Mouse (Mus musculus) CH12.LX (cell line): ENCODE results near the gene Gm20671. TPM values are rescaled to one million over a fixed set of nuclear protein-coding genes. Genes with fewer than 3 reads are reported as not detected.
"Not testable (repeated sequence)": the region's sequence is repeated elsewhere in the genome, so short reads cannot be mapped to it uniquely, and the experiment has no call there.

Source experiments
- DNase-seq: peaks from one replicate; pipeline ENCODE4 v3.0.0-alpha.2; 2013; ENCODE audit errors: extremely low read depth
- H3K27ac ChIP-seq: 2 replicates; pipeline ENCODE4 v1.5.1; 2012; ENCODE audit warnings: low read depth, mild to moderate bottlenecking, control low read depth, moderate library complexity; ENCODE audit not compliant: insufficient read depth
- H3K27me3 ChIP-seq: replicated peaks from 2 replicates; pipeline ENCODE3; 2012; ENCODE audit warnings: inconsistent platforms
- H3K36me3 ChIP-seq, 2 experiments: replicated peaks in 1 of 2; 2 replicates each; pipeline versions ENCODE3 to v1.6.1; 2012; ENCODE audit warnings: inconsistent platforms in 1 of 2, low read length in 1 of 2, mild to moderate bottlenecking in 1 of 2, mixed read lengths in 1 of 2, moderate library complexity in 1 of 2; ENCODE audit not compliant: control insufficient read depth in 1 of 2, insufficient read depth in 1 of 2
- H3K4me1 ChIP-seq, 2 experiments: 2 replicates each; pipeline ENCODE4 v1.6.1; 2012; ENCODE audit warnings: inconsistent platforms in 1 of 2, moderate library complexity in 1 of 2; ENCODE audit not compliant: insufficient read depth in 2 of 2, control insufficient read depth in 1 of 2
- H3K4me2 ChIP-seq: 2 replicates; pipeline ENCODE4 v1.6.1; 2012; ENCODE audit warnings: low read depth, mild to moderate bottlenecking, control low read depth; ENCODE audit not compliant: poor library complexity, insufficient read depth, severe bottlenecking
- H3K4me3 ChIP-seq, 3 experiments: fragments of 150-350 bp in 1 of 3; sonication (generic) in 1 of 3; replicated peaks in 1 of 3; 2 replicates each; pipeline versions ENCODE3 to v1.5.1; 2011 to 2012; ENCODE audit warnings: low read depth in 2 of 3, low read length in 2 of 3, mild to moderate bottlenecking in 2 of 3, moderate library complexity in 2 of 3, control low read depth in 1 of 3, improper control_type of control experiment in 1 of 3, inconsistent platforms in 1 of 3, mixed read lengths in 1 of 3; ENCODE audit not compliant: poor library complexity in 1 of 3
- H3K79me2 ChIP-seq: replicated peaks from 2 replicates; pipeline ENCODE4 v1.6.1; 2012; ENCODE audit warnings: mild to moderate bottlenecking, moderate library complexity; ENCODE audit not compliant: control insufficient read depth, poor library complexity, insufficient read depth, severe bottlenecking; ENCODE audit errors: extremely low read depth
- H3K9ac ChIP-seq: 2 replicates; pipeline ENCODE4 v1.6.1; 2012; ENCODE audit warnings: low read depth, mild to moderate bottlenecking, control low read depth, moderate library complexity; ENCODE audit not compliant: insufficient read depth
- H3K9me3 ChIP-seq: replicated peaks from 2 replicates; pipeline ENCODE3; 2012; ENCODE audit warnings: low read length, inconsistent platforms, mixed read lengths
- CHD1 ChIP-seq: IDR thresholded peaks from 2 replicates; pipeline ENCODE4 v1.6.1; 2012; ENCODE audit warnings: low read depth, low read length, improper control_type of control experiment, inconsistent platforms
- JUN ChIP-seq: IDR thresholded peaks from 2 replicates; pipeline ENCODE4 v1.6.1; 2011; ENCODE audit warnings: low read depth, mild to moderate bottlenecking, low read length, improper control_type of control experiment, moderate library complexity; ENCODE audit not compliant: insufficient read depth
- KAT2A ChIP-seq: IDR thresholded peaks from 2 replicates; pipeline ENCODE4 v1.6.1; 2012; ENCODE audit warnings: low read length, improper control_type of control experiment, inconsistent platforms; ENCODE audit not compliant: insufficient replicate concordance
- MAZ ChIP-seq: IDR thresholded peaks from 2 replicates; pipeline ENCODE4 v1.6.1; 2012; ENCODE audit warnings: low read depth, mild to moderate bottlenecking, inconsistent platforms, low read length, improper control_type of control experiment, moderate library complexity
- MEF2A ChIP-seq: IDR thresholded peaks from 2 replicates; pipeline ENCODE4 v1.6.1; 2014; ENCODE audit warnings: low read depth, mild to moderate bottlenecking, inconsistent platforms, low read length, improper control_type of control experiment, borderline replicate concordance
- MYC ChIP-seq: IDR thresholded peaks from 2 replicates; pipeline ENCODE4 v1.6.1; 2011; ENCODE audit warnings: low read depth, mild to moderate bottlenecking, improper control_type of control experiment, low read length
- POLR2A ChIP-seq: IDR thresholded peaks from 2 replicates; pipeline ENCODE4 v1.6.1; 2011; ENCODE audit warnings: low read depth, mild to moderate bottlenecking, improper control_type of control experiment, low read length
- SIN3A ChIP-seq: IDR thresholded peaks from 2 replicates; pipeline ENCODE4 v1.6.1; 2012; ENCODE audit warnings: low read length, improper control_type of control experiment, inconsistent platforms
- TBP ChIP-seq: conservative IDR thresholded peaks from 2 replicates; pipeline ENCODE4 v1.6.1; 2011; ENCODE audit warnings: low read depth, low read length, improper control_type of control experiment
- USF1 ChIP-seq: IDR thresholded peaks from 2 replicates; pipeline ENCODE4 v1.6.1; 2014; ENCODE audit warnings: low read depth, mild to moderate bottlenecking, inconsistent platforms, low read length, improper control_type of control experiment
- USF2 ChIP-seq: conservative IDR thresholded peaks from 2 replicates; pipeline ENCODE4 v1.6.1; 2011; ENCODE audit warnings: low read depth, low read length, improper control_type of control experiment
- ZC3H11A ChIP-seq: IDR thresholded peaks from 2 replicates; pipeline ENCODE4 v1.6.1; 2012; ENCODE audit warnings: low read depth, mild to moderate bottlenecking, inconsistent platforms, low read length, improper control_type of control experiment
- dilution Hi-C: fragments of 300-500 bp; cut with MboI; formaldehyde crosslinking; loops from 2 replicates; pipeline ENCODE4 v1.14.3; 2020; ENCODE audit warnings: low sequenced_read_pairs; ENCODE audit not compliant: extremely low pct_unique_long_range_greater_than_20kb, extremely low pct_ligation_motif_present
- in situ Hi-C: fragments of 300-500 bp; cut with MboI; formaldehyde crosslinking; loops from 3 replicates; pipeline ENCODE4 v1.14.3; 2019; ENCODE audit warnings: low sequenced_read_pairs, low pct_ligation_motif_present, low pct_unique_long_range_greater_than_20kb, mixed read lengths
- polyA plus RNA-seq: library from polyadenylated mRNA; unstranded; fragments of >175 nt; gene quantifications from 2 replicates; pipeline ENCODE4 v1.2.1, GENCODE M21; 2012; ENCODE audit warnings: low read depth; ENCODE audit not compliant: insufficient read length
- total RNA-seq, 2 experiments: library from RNA; depleted of rRNA; stranded (reverse); fragments of 300-350 nt in 1 of 2; fragments of >200 nt in 1 of 2; gene quantifications; 2 replicates each; pipeline ENCODE4 v1.2.3; 2012 to 2014

Gene Gm20671
- total and polyA plus RNA-seq, 3 experiments: 0.81 TPM; not detected in 2

DNA sequence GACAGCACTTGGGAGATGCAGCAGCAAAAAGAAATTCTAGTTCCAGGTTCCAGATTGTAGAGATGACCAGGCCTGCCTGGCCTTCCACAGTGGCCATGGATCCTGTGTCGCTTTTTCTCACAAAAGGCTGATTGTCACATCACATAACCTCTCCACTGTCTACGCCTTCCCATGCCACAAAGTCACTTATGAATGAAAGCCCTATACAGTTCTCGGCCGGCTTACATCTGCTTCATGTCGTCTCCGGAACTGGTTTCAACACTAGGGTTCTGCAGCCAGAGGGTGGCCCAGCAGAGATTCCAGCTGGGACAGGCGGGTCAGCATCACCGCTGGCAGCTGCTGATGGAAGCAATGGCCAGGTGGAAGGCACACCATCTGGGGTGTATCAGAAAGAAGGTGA, 98.1 kb downstream of the Gm20671 start:
- Histone ChIP-seq H3K27ac (no peak overlapping the region), H3K9ac (no peak overlapping the region), H3K27me3 (no peaks in the 10 kb centered on the region), H3K4me3 (no peak overlapping the region), H3K36me3 (peaks cover 6 to 17% of the 10 kb centered on the region in 2 experiments), H3K4me1 (no peaks in the 10 kb centered on the region), H3K79me2 (no peaks in the 10 kb centered on the region), H3K9me3 (no peaks in the 10 kb centered on the region), H3K4me2 (no peak overlapping the region)
- in situ Hi-C loops: no loop called here
- no peak for TF ChIP-seq CHD1
- no peak for TF ChIP-seq JUN
- TF ChIP-seq TBP: no peak
- DNase-seq: no peak
- dilution Hi-C loops: no loop called here

DNA sequence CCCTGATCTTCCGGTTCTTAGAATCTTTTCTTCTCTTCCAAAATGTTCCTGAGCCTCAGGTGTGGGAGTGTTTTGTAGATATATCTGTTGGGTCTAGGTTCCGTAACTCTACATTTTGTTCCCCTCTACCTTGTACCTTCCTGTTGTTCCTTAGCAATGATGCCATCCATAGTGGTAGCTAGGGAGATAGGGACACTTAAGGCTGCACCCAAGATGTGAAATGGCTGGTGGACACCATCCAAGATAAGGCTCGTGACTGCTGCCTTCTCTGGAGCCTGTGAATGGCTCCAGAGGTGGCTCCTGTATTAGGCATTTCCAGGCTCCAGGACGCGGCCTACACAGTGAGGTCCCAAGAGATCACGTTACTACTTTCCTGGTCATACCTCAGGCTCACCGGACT, 98.6 kb downstream of the Gm20671 start:
- no peaks in the 10 kb centered on the region for H3K27me3 ChIP-seq
- dilution Hi-C loops (no loop called here), in situ Hi-C loops (no loop called here)
- TF ChIP-seq USF2 (no peak), CHD1 (no peak), SIN3A (no peak), POLR2A (no peak), USF1 (no peak), MYC (no peak), KAT2A (no peak), MAZ (no peak), MEF2A (no peak), JUN (no peak), ZC3H11A (no peak)
- no peaks in the 10 kb centered on the region for H3K79me2 ChIP-seq
- no peak overlapping the region for H3K27ac ChIP-seq
- no peak for DNase-seq
- no peak overlapping the region for H3K4me2 ChIP-seq
- no peak overlapping the region for H3K4me3 ChIP-seq
- no peak overlapping the region for H3K9ac ChIP-seq
- H3K4me1 ChIP-seq: no peaks in the 10 kb centered on the region
- H3K9me3 ChIP-seq: no peaks in the 10 kb centered on the region
- H3K36me3 ChIP-seq: peaks cover under 1 to 11% of the 10 kb centered on the region in 2 experiments

DNA sequence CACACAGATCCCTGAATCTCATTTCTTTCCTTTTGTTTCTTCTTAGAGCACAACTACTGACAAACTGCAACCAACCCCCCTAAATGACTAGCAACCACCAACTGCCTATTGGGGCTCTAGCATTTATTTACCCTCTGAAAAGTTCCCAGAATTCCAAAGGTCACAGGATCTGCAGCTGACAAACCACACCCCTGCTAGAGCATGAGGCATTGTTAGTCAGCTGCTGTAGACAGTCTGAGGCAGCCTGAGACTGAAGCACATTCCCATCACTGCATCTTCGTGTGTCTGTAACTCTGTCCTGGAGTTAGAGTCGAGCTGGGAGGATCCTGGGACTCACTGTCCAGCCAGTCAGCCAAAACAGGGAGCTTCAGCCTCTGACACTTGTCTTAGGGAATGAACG, 101.5 kb downstream of the Gm20671 start:
- H3K79me2 ChIP-seq, H3K27me3 ChIP-seq, H3K4me2 ChIP-seq, H3K9me3 ChIP-seq, DNase-seq, H3K27ac ChIP-seq, in situ Hi-C loops, H3K4me3 ChIP-seq, H3K4me1 ChIP-seq, dilution Hi-C loops, H3K36me3 ChIP-seq, H3K9ac ChIP-seq: not testable (repeated sequence)
